Mouse (Mus musculus) cerebellum, adult (tissue): Measurements from ENCODE around the gene Gm11758.
"Not testable (repeated sequence)": the region's sequence is repeated elsewhere in the genome, so short reads cannot be mapped to it uniquely, and the experiment has no call there.

Experiments
- ATAC-seq: cut with Nextera tagmentation; 2 replicates; pipeline ENCODE4 v1.9.2; 2017; ENCODE audit warnings: mild to moderate bottlenecking, moderate library complexity, mixed read lengths; ENCODE audit not compliant: insufficient number of reproducible peaks, low FRiP score, low TSS enrichment

The Gm11758 gene

GRCm38 (mm10) chr4:73876166-73876565 lies at the start of gene Gm11758:
Gene Gm11758, minus strand, starts transcription at chr4:73876266.
- not testable (repeated sequence) for ATAC-seq

GRCm38 (mm10) chr4:73920660-73921059 lies 44.6 kb upstream of the Gm11758 start, which contains the start of gene Gm11756:
Gene Gm11756, minus strand, starts transcription at chr4:73920760.
- not testable (repeated sequence) for ATAC-seq

GRCm38 (mm10) chr4:73905853-73906252 lies 29.8 kb upstream of the Gm11758 start, which contains the start of gene Gm13871:
Gene Gm13871, minus strand, starts transcription at chr4:73905953.
- not testable (repeated sequence) for ATAC-seq

GRCm38 (mm10) chr4:73891012-73891411 lies 14.9 kb upstream of the Gm11758 start, which contains the start of gene Gm11757:
Gene Gm11757, minus strand, starts transcription at chr4:73891112.
- not testable (repeated sequence) for ATAC-seq

GRCm38 (mm10) chr4:73826587-73826986 lies 49.5 kb downstream of the Gm11758 start:
- ATAC-seq: no peak
